Mouse (Mus musculus) olfactory bulb, adult 2 months (tissue): ENCODE data around the gene Fggy. TPM values are rescaled to one million over a fixed set of nuclear protein-coding genes. Genes with fewer than 3 reads are reported as not detected.

Experiments used
- H3K27ac ChIP-seq: fragments of 200-500 bp; 2 replicates; pipeline ENCODE4 v1.5.1; 2012; ENCODE audit warnings: low read depth, low read length; ENCODE audit not compliant: insufficient read depth
- H3K4me1 ChIP-seq: fragments of 200-500 bp; 2 replicates; pipeline ENCODE4 v1.6.1; 2012; ENCODE audit warnings: low read length; ENCODE audit not compliant: control insufficient read depth, insufficient read depth
- H3K4me3 ChIP-seq: fragments of 200-500 bp; 2 replicates; pipeline ENCODE4 v1.5.1; 2012; ENCODE audit warnings: mild to moderate bottlenecking, low read depth, low read length, moderate library complexity; ENCODE audit not compliant: insufficient read depth
- CTCF ChIP-seq: fragments of 200-500 bp; IDR thresholded peaks from 2 replicates; pipeline ENCODE4 v1.5.1; 2012; ENCODE audit warnings: low read depth, mild to moderate bottlenecking, low read length, moderate library complexity; ENCODE audit not compliant: insufficient read depth
- POLR2A ChIP-seq: fragments of 200-500 bp; IDR thresholded peaks from 2 replicates; pipeline ENCODE4 v1.6.1; 2012; ENCODE audit warnings: mild to moderate bottlenecking, low read depth, low read length, moderate library complexity; ENCODE audit not compliant: insufficient read depth
- WGBS: fragments of 180-500 bp; shearing (Covaris S2); methylation state at CpG from one replicate; pipeline ENCODE4 v1.1.7; 2018; 5-methylcytosine and 5-hydroxymethylcytosine counted together
- polyA plus RNA-seq: library from polyadenylated mRNA; stranded (reverse); fragments of >200 nt; gene quantifications from 2 replicates; pipeline ENCODE4 v1.2.4, GENCODE M21; 2012; ENCODE audit warnings: low replicate concordance; ENCODE audit not compliant: missing spikeins, insufficient read depth, insufficient read length

Gene Fggy
- polyA plus RNA-seq, 1 experiment: not detected

GRCm38 (mm10) chr4:95906141-95906540 lies 348.8 kb downstream of the Fggy start:
- H3K27ac ChIP-seq: no peak overlapping the region
- TF ChIP-seq POLR2A (no peak), CTCF (no peak)
- H3K4me1 ChIP-seq: no peaks in the 10 kb centered on the region
- no peak overlapping the region for H3K4me3 ChIP-seq

- TF ChIP-seq CTCF (no peak), POLR2A (no peak)
- Histone ChIP-seq H3K27ac (no peak overlapping the region), H3K4me1 (no peaks in the 10 kb centered on the region), H3K4me3 (no peak overlapping the region)
- WGBS: 88% methylated on average over 2 of the region's 2 CpGs
Observed at GRCm38 (mm10) chr4:95909689-95910654, 352.7 kb downstream of the Fggy start.

DNA sequence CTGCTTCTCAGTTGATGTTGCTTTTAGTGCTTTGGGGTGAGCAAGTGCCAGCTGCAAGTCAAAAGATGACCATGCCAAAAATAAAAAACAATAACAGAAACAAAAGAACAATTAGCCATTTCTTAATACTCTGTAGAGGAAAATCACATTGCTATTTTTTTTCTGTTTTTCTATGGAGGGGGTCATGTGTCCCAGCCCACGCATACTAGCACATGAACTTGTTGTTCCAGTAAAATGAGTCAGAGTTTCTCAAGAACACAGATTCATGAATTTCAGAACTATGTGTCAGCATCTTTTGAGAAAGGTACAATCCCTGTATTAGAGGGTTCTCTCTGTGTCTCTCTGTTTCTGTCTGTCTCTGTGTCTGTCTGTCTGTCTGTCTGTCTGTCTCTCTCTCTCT lies 355.7 kb downstream of the Fggy start:
- Histone ChIP-seq H3K27ac (no peak overlapping the region), H3K4me1 (no peaks in the 10 kb centered on the region), H3K4me3 (no peak overlapping the region)
- TF ChIP-seq POLR2A (no peak), CTCF (no peak)
- WGBS: 79% methylated on average over 1 of the region's 1 CpGs

DNA sequence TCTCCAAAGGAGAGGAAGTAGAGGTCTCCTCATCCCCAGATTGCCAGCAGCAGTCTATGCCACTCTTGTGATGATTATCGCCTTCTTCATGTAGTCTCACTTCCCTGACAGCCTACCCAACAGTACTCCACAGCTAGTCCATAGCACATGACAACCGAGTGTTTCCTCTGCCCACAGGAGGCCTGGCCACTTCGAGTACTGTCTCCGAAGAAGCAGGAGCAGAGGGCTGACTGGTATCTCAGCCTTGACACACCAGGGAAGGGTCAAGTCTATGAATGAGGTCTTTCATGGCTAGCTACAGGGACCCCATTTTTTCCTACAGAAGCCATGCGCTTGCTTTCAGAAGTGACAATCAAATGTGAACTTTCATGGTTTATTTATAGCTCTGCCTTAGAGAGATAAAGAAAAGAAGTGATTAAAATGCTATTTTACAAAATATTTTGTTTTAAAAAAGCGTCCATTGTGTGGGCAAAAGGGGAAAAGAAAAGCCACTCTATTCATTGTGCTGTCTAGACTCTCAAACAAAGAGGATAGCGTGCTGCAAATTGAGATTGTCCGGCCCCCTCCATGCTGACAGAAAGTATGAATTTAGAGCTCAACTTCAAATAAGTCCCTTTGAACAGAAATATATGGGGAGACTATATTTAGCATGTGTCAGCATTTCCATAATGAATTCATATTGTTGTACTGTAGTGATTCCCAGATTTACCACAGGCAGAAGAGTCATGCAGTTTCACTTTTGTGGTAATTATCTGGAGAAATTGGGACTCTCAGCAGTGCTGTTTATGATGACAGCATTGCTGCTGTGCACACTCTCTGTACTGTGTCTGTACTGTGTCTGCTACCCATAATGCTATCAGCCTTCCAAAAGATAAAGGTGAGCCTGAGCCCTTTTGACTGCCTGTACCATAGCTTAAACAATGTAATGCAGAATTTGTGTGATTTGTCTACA lies 358.6 kb downstream of the Fggy start:
- Histone ChIP-seq H3K4me1 (no peaks in the 10 kb centered on the region), H3K4me3 (no peak overlapping the region), H3K27ac (peak overlapping the region; percentile 37; the same call in 1 of the 2 replicates)
- WGBS: 73% methylated on average over 8 of the region's 8 CpGs
- TF ChIP-seq CTCF (no peak), POLR2A (no peak)

- no peak overlapping the region for H3K27ac ChIP-seq
- H3K4me3 ChIP-seq: no peak overlapping the region
- no peaks in the 10 kb centered on the region for H3K4me1 ChIP-seq
- WGBS: 92% methylated on average over 6 of the region's 6 CpGs
- TF ChIP-seq POLR2A: no peak
- TF ChIP-seq CTCF: no peak
Observed at GRCm38 (mm10) chr4:95917703-95918102, 360.4 kb downstream of the Fggy start.

GRCm38 (mm10) chr4:95920448-95920847 lies 363.1 kb downstream of the Fggy start:
- Histone ChIP-seq H3K27ac (no peak overlapping the region), H3K4me1 (no peaks in the 10 kb centered on the region), H3K4me3 (no peak overlapping the region)
- TF ChIP-seq CTCF: no peak
- TF ChIP-seq POLR2A: no peak
- WGBS: 91% methylated on average over 4 of the region's 4 CpGs

DNA sequence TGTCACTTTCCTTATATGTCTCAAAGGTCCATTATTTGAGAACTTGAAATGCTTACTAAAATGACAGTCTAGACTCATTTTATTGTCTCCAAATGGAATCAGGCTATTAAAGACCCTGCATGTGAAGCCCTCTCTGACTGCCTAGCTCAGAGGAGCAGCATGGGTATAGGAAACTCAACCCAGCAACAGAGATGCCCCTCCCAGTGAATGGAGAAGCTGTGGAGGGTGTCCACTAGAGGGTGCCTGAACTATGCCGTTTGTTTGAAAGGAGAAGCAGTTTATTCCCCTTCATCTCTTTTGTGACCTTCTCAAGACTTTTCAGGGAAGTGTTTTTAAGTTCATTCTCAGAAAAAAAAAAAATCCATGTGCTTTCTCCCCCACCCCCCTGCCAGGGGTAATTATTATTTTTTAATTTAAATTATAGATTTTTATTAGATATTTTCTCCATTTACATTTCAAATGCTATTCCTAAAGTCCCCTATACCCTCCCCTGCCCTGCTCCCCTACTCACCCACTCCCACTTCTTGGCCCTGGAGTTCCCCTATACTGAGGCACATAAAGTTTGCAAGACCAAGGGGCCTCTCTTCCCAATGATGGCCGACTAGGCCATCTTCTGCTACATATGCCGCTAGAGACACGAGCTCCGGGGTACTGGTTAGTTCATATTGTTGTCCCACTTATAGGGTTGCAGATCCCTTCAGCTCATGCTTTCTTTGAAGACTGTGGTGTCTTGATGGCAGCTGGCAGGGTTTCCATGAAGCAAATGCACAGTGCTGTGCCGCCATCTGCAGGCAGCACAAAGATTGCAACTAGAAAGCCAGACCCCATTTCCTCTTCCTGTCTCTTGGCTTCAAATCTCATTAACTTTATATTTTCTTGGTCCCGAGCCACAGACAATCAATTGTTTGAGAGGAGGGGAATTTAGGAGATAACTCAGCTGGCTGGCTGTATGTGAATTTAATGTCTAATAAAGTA lies 367.2 kb downstream of the Fggy start:
- 7% methylated on average over 7 of the region's 7 CpGs for WGBS
- TF ChIP-seq CTCF: peak; percentile 67
- no peak for TF ChIP-seq POLR2A

DNA sequence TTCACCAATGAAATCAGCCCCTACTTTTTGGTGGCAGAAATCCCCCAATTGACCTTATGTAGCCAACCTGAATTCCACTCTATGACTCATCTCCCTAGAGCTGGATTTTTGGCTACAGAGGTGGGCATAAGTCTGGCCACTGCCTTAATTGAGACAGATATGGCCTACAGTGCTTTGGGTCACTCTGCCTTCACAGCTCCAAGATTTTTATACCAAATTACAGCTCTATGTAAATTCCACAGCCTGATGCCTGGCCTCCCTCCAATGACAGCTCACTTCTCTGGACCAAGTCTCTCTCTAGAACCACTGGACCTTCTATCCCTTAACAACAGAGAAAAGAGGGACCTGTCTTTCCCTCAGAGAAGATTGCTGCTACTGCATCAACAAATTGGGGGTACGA lies 371.5 kb downstream of the Fggy start:
- WGBS: 97% methylated on average over 1 of the region's 1 CpGs
- TF ChIP-seq POLR2A (no peak), CTCF (no peak)
- Histone ChIP-seq H3K4me3 (no peak overlapping the region), H3K27ac (no peak overlapping the region), H3K4me1 (peaks cover 2% of the 10 kb centered on the region; the same call in 1 of the 2 replicates)

More for the DNA sequence above, 367.2 kb downstream of the Fggy start:
- H3K4me1 ChIP-seq: no peaks in the 10 kb centered on the region
- no peak overlapping the region for H3K27ac ChIP-seq
- H3K4me3 ChIP-seq: no peak overlapping the region
